Mouse (Mus musculus): ENCODE measurements around the gene Cadps2. TPM values are rescaled to one million over a fixed set of nuclear protein-coding genes. Genes with fewer than 3 reads are reported as not detected.

Gene Cadps2
- polyA plus RNA-seq, 2 experiments, result 0.05 to 0.07 TPM

DNA sequence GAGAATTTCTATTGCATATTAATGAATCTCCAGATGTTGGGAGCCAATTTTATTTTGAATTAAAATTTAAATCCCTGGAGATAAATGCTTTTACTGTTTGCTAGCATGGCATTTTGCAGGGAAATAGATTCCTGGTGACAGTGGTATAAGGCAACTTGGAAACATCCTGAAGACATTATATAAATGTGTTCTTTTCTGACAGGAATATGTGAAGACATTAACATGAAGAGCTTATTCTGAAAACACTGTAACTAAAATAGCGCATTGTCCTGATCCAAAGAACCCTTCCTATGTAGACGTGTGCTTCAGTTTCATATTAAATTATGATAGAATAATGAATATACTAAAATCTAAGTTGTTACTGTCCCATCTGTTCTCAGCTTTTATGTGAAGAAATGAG, 118.8 kb downstream of the Cadps2 start:
- 73% methylated on average over 2 of the region's 2 CpGs for WGBS (ENCODE audit: insufficient replicate concordance)
- no peak overlapping the region for H3K4me2 ChIP-seq (ENCODE audit: low read depth)
- TF ChIP-seq EP300 (IDR thresholded peaks at IDR 0.05; ENCODE audit: low read depth) (no peak), CTCF (IDR thresholded peaks at IDR 0.05; ENCODE audit: low read depth) (no peak)

DNA sequence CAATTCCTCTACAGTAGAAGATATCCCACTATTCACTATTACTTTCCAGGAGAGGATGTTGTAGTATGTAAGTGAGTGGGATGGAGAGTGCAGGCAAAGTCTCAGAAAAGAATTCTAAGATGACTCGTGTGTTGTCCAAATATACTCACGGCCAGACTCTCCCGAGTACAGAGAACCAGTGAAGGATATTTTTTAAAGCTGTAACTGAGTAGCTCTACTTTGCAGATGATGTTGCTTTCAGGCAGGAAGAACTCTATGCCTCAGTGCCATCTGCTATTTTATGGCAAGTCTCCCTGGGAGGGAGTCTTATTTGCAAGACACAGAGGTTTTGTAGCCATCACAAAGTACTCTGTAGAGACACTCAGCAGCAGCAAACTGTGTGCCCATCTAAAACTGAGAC, 131.7 kb downstream of the Cadps2 start:
- DNase-seq (ENCODE audit: low read depth in 3 of 3, low spot score in 3 of 3) (no peak), ATAC-seq (ENCODE audit: insufficient read depth) (no peak)
- 59% methylated on average over 3 of the region's 3 CpGs for WGBS (ENCODE audit: insufficient replicate concordance)
- Histone ChIP-seq H3K9ac (replicated peaks) (no peak overlapping the region), H3K4me1 (replicated peaks; ENCODE audit: control insufficient read depth in 2 of 2, insufficient read depth in 2 of 2, low read length in 1 of 2) (no peaks in the 10 kb centered on the region), H3K4me3 (ENCODE audit: insufficient read depth in 1 of 2, low read depth in 2 of 2, low read length in 2 of 2) (no peak overlapping the region), H3K36me3 (replicated peaks; ENCODE audit: control insufficient read depth, insufficient read depth, low read depth) (no peaks in the 10 kb centered on the region), H3K27me3 (ENCODE audit: control insufficient read depth, insufficient read depth, low read length) (no peaks in the 10 kb centered on the region), H3K4me2 (ENCODE audit: low read depth) (no peak overlapping the region), H3K9me3 (ENCODE audit: control insufficient read depth, low read length) (no peaks in the 10 kb centered on the region), H3K27ac (no peak overlapping the region)
- TF ChIP-seq EP300 (IDR thresholded peaks at IDR 0.05; ENCODE audit: low read depth) (no peak), CTCF (IDR thresholded peaks at IDR 0.05; ENCODE audit: low read depth) (no peak)

More for the DNA sequence above, 118.8 kb downstream of the Cadps2 start:
- DNase-seq (ENCODE audit: low read depth in 3 of 3, low spot score in 3 of 3), result no peak
- no peak overlapping the region for H3K9ac ChIP-seq (replicated peaks)
- H3K36me3 ChIP-seq (replicated peaks; ENCODE audit: control insufficient read depth, insufficient read depth, low read depth), result no peaks in the 10 kb centered on the region
- no peaks in the 10 kb centered on the region for H3K4me1 ChIP-seq (replicated peaks; ENCODE audit: control insufficient read depth in 2 of 2, insufficient read depth in 2 of 2, low read length in 1 of 2)
- H3K27me3 ChIP-seq (ENCODE audit: control insufficient read depth, insufficient read depth, low read length), result no peaks in the 10 kb centered on the region
- no peaks in the 10 kb centered on the region for H3K9me3 ChIP-seq (ENCODE audit: control insufficient read depth, low read length)
- H3K4me3 ChIP-seq (ENCODE audit: insufficient read depth in 1 of 2, low read depth in 2 of 2, low read length in 2 of 2), result no peak overlapping the region
- no peak for ATAC-seq (ENCODE audit: insufficient read depth)
- H3K27ac ChIP-seq, result no peak overlapping the region

DNA sequence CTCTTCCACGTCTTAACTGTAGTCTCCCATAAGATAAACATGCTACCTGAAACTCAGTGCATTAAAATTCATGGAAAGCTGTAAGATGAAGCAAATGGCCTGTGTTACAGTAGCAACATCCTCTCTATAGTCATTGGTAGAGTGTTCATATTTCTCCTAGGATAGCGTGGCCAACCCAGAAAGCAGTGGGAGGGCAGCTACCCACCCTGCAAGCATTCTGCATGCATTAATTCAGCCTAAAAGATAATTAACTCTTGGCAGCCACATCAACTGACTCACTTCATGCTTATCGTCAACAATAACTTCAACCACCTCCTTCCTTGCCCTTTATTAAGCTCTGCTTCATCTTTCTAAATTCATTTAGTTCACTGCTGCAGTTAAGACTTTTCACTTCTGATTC, 138.3 kb downstream of the Cadps2 start:
- no peaks in the 10 kb centered on the region for H3K9me3 ChIP-seq (ENCODE audit: control insufficient read depth, low read length)
- no peak overlapping the region for H3K4me3 ChIP-seq (ENCODE audit: insufficient read depth in 1 of 2, low read depth in 2 of 2, low read length in 2 of 2)
- no peak overlapping the region for H3K27ac ChIP-seq
- DNase-seq (ENCODE audit: low read depth in 3 of 3, low spot score in 3 of 3) (no peak), ATAC-seq (ENCODE audit: insufficient read depth) (no peak)
- no peak for TF ChIP-seq EP300 (IDR thresholded peaks at IDR 0.05; ENCODE audit: low read depth)
- TF ChIP-seq CTCF (IDR thresholded peaks at IDR 0.05; ENCODE audit: low read depth), result no peak
- H3K27me3 ChIP-seq (ENCODE audit: control insufficient read depth, insufficient read depth, low read length), result no peaks in the 10 kb centered on the region
- no peak overlapping the region for H3K9ac ChIP-seq (replicated peaks)
- WGBS (ENCODE audit: insufficient replicate concordance), result 57% methylated on average over 3 of the region's 3 CpGs
- no peak overlapping the region for H3K4me2 ChIP-seq (ENCODE audit: low read depth)
- H3K36me3 ChIP-seq (replicated peaks; ENCODE audit: control insufficient read depth, insufficient read depth, low read depth), result no peaks in the 10 kb centered on the region
- no peaks in the 10 kb centered on the region for H3K4me1 ChIP-seq (replicated peaks; ENCODE audit: control insufficient read depth in 2 of 2, insufficient read depth in 2 of 2, low read length in 1 of 2)

DNA sequence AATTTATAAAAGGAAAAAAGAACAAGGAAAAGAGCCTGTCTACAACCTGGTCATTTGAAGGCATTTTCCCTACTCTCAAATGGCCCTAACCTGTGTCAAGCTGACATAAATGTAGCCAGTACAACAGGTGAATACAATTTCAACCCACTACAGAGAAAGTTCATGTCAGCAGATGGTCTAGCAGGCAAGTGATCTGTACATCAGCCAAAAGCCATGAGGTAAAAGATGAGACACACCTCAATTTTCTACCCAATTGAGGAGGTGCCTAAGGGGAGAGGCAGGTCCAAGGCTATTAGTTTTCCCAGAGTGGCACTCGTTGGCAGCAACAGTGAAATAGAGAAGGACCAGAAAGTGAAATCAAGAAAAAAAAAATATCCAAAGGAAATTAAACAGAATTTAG, 161.0 kb downstream of the Cadps2 start:
- TF ChIP-seq EP300 (IDR thresholded peaks at IDR 0.05; ENCODE audit: low read depth) (no peak), CTCF (IDR thresholded peaks at IDR 0.05; ENCODE audit: low read depth) (no peak)
- no peak overlapping the region for H3K4me3 ChIP-seq (ENCODE audit: insufficient read depth in 1 of 2, low read depth in 2 of 2, low read length in 2 of 2)
- H3K9ac ChIP-seq (replicated peaks), result no peak overlapping the region
- no peaks in the 10 kb centered on the region for H3K36me3 ChIP-seq (replicated peaks; ENCODE audit: control insufficient read depth, insufficient read depth, low read depth)
- ATAC-seq (ENCODE audit: insufficient read depth), result no peak
- 27% methylated on average over 1 of the region's 1 CpGs for WGBS (ENCODE audit: insufficient replicate concordance)
- H3K27me3 ChIP-seq (ENCODE audit: control insufficient read depth, insufficient read depth, low read length), result no peaks in the 10 kb centered on the region
- no peak for DNase-seq (ENCODE audit: low read depth in 3 of 3, low spot score in 3 of 3)
- H3K9me3 ChIP-seq (ENCODE audit: control insufficient read depth, low read length), result no peaks in the 10 kb centered on the region
- H3K4me1 ChIP-seq (replicated peaks; ENCODE audit: control insufficient read depth in 2 of 2, insufficient read depth in 2 of 2, low read length in 1 of 2), result no peaks in the 10 kb centered on the region
- no peak overlapping the region for H3K27ac ChIP-seq
- H3K4me2 ChIP-seq (ENCODE audit: low read depth), result no peak overlapping the region

DNA sequence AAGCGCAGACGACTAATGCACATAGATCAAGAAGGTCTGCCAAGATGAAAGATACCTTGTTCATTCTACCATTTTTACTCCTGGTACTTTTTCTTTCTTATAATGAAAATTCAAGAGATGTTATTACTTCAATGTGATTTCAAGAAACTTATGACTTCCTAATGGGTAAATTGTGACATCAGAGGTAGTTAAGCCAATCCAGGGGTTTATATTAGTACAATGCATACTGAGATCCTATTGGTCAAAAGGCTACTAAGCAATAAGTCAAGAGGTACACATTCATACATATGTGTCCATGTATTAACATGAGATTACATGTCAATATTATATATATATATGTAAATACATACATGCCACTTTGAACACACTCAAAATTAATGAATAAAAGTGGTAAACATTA, 184.2 kb downstream of the Cadps2 start, which contains the start of gene Rnf148:
TSS of gene Rnf148 (minus strand) at position 101 of the 400 bp plus-strand sequence.
- Histone ChIP-seq H3K9me3 (ENCODE audit: control insufficient read depth, low read length) (no peaks in the 10 kb centered on the region), H3K4me1 (replicated peaks; ENCODE audit: control insufficient read depth in 2 of 2, insufficient read depth in 2 of 2, low read length in 1 of 2) (no peaks in the 10 kb centered on the region), H3K4me2 (ENCODE audit: low read depth) (no peak within 1 kb of the TSS), H3K27ac (no peak within 1 kb of the TSS), H3K4me3 (ENCODE audit: insufficient read depth in 1 of 2, low read depth in 2 of 2, low read length in 2 of 2) (no peak within 1 kb of the TSS), H3K9ac (replicated peaks) (no peak within 1 kb of the TSS), H3K27me3 (ENCODE audit: control insufficient read depth, insufficient read depth, low read length) (no peaks in the 10 kb centered on the region), H3K36me3 (replicated peaks; ENCODE audit: control insufficient read depth, insufficient read depth, low read depth) (no peaks in the 10 kb centered on the region)
- DNase-seq (ENCODE audit: low read depth in 3 of 3, low spot score in 3 of 3) (no peak), ATAC-seq (ENCODE audit: insufficient read depth) (no peak)
- no peak for TF ChIP-seq EP300 (IDR thresholded peaks at IDR 0.05; ENCODE audit: low read depth)
- no peak for TF ChIP-seq CTCF (IDR thresholded peaks at IDR 0.05; ENCODE audit: low read depth)
- 58% methylated on average over 2 of the region's 2 CpGs for WGBS (ENCODE audit: insufficient replicate concordance)
